Mouse (Mus musculus) heart, embryonic 11.5 days (tissue): Measurements from ENCODE around the gene Ofd1. TPM values are rescaled to one million over a fixed set of nuclear protein-coding genes. Genes with fewer than 3 reads are reported as not detected.

ENCODE experiments used
- ATAC-seq: fragments of 200-750 bp; cut with Nextera tagmentation; replicated peaks from 2 replicates; pipeline ENCODE4 v1.8.0; 2017; ENCODE audit warnings: moderate library complexity; ENCODE audit not compliant: insufficient number of reproducible peaks, low FRiP score, low TSS enrichment
- H3K27ac ChIP-seq: fragments of 300-500 bp; sonication (generic); 2 replicates; pipeline ENCODE4 v1.5.1; 2014; ENCODE audit warnings: mild to moderate bottlenecking, low read depth, low read length
- H3K27me3 ChIP-seq: fragments of 300-500 bp; sonication (generic); 2 replicates; pipeline ENCODE4 v1.6.1; 2014; ENCODE audit warnings: mild to moderate bottlenecking, low read length, mixed read lengths; ENCODE audit not compliant: control insufficient read depth, insufficient read depth
- H3K36me3 ChIP-seq: fragments of 300-500 bp; sonication (generic); 2 replicates; pipeline ENCODE4 v1.6.1; 2014; ENCODE audit warnings: mild to moderate bottlenecking, low read length, moderate library complexity, mixed read lengths; ENCODE audit not compliant: control insufficient read depth, insufficient read depth
- H3K4me1 ChIP-seq: fragments of 300-500 bp; sonication (generic); 2 replicates; pipeline ENCODE4 v1.6.1; 2014; ENCODE audit warnings: low read length; ENCODE audit not compliant: control insufficient read depth, insufficient read depth
- H3K4me2 ChIP-seq: fragments of 300-500 bp; sonication (generic); 2 replicates; pipeline ENCODE4 v1.6.1; 2014; ENCODE audit warnings: mild to moderate bottlenecking, moderate library complexity
- H3K4me3 ChIP-seq: fragments of 300-500 bp; sonication (generic); 2 replicates; pipeline ENCODE4 v1.5.1; 2014; ENCODE audit warnings: low read depth, low read length
- H3K9ac ChIP-seq: fragments of 300-500 bp; sonication (generic); 2 replicates; pipeline ENCODE4 v1.6.1; 2014; ENCODE audit warnings: mild to moderate bottlenecking, low read depth, low read length, moderate library complexity
- H3K9me3 ChIP-seq: fragments of 300-500 bp; sonication (generic); replicated peaks from 2 replicates; pipeline ENCODE4 v1.6.1; 2016; ENCODE audit warnings: low read length; ENCODE audit not compliant: control insufficient read depth
- WGBS: fragments of 180-500 bp; shearing (Covaris S2); extraction: QIAGEN DNeasy Blood & Tissue Kit; methylation state at CpG from one replicate; pipeline ENCODE4 v1.1.7; 2014; ENCODE audit not compliant: insufficient replicate concordance; 5-methylcytosine and 5-hydroxymethylcytosine counted together
- polyA plus RNA-seq: library from polyadenylated mRNA; unstranded; fragments of >200 nt; fragmentation: Nextera tagmentation; extraction: Ambion mirVana; gene quantifications from 2 replicates; pipeline ENCODE4 v1.2.1, GENCODE M21; 2014

Ofd1 gene
- 5.9 and 6.4 TPM in 2 replicates for polyA plus RNA-seq

GRCm38 (mm10) chrX:166440616-166441063 is at the start of gene Ofd1:
Ofd1 (minus strand) TSS chrX:166440704.
- Histone ChIP-seq H3K4me1 (no peaks in the 10 kb centered on the region), H3K9me3 (no peaks in the 10 kb centered on the region), H3K36me3 (no peaks in the 10 kb centered on the region), H3K4me2 (peak within 1 kb of the TSS; percentile 68), H3K27ac (peak within 1 kb of the TSS; percentile 48), H3K9ac (peak within 1 kb of the TSS; percentile 77), H3K27me3 (peaks cover 4% of the 10 kb centered on the region; the same call in 1 of the 2 replicates), H3K4me3 (peak within 1 kb of the TSS; percentile 56)
- WGBS = 10% methylated on average over 44 of the region's 44 CpGs
- ATAC-seq = peak; percentile 99

GRCm38 (mm10) chrX:166479365-166479983 is 39.0 kb upstream of the Ofd1 start, which contains the start of gene Rab9:
Rab9 (minus strand) TSS chrX:166479867.
- Histone ChIP-seq H3K9ac (peak within 1 kb of the TSS; percentile 77), H3K9me3 (no peaks in the 10 kb centered on the region), H3K4me1 (no peaks in the 10 kb centered on the region), H3K4me3 (peak within 1 kb of the TSS; percentile 61), H3K36me3 (no peaks in the 10 kb centered on the region), H3K4me2 (peak within 1 kb of the TSS; percentile 70), H3K27me3 (no peaks in the 10 kb centered on the region), H3K27ac (peak within 1 kb of the TSS; percentile 64; the same call in 1 of the 2 replicates)
- WGBS = 12% methylated on average over 34 of the region's 41 CpGs
- ATAC-seq = peak; percentile 99

GRCm38 (mm10) chrX:166478631-166479364 is 38.3 kb upstream of the Ofd1 start:
- no peaks in the 10 kb centered on the region for H3K36me3 ChIP-seq
- no peaks in the 10 kb centered on the region for H3K27me3 ChIP-seq
- peak overlapping the region; percentile 70 for H3K4me2 ChIP-seq
- H3K4me1 ChIP-seq = no peaks in the 10 kb centered on the region
- H3K4me3 ChIP-seq = peak overlapping the region; percentile 61
- peak overlapping the region; percentile 64; the same call in 1 of the 2 replicates for H3K27ac ChIP-seq
- WGBS = 15% methylated on average over 28 of the region's 28 CpGs
- H3K9me3 ChIP-seq = no peaks in the 10 kb centered on the region
- 0 out of 2 replicates have a peak, but pooled peaks have one; percentile 12 for ATAC-seq
- peak overlapping the region; percentile 77 for H3K9ac ChIP-seq

GRCm38 (mm10) chrX:166477393-166477792 is 36.9 kb upstream of the Ofd1 start:
- WGBS = 80% methylated on average over 6 of the region's 6 CpGs
- no peaks in the 10 kb centered on the region for H3K4me1 ChIP-seq
- H3K27me3 ChIP-seq = no peaks in the 10 kb centered on the region

DNA sequence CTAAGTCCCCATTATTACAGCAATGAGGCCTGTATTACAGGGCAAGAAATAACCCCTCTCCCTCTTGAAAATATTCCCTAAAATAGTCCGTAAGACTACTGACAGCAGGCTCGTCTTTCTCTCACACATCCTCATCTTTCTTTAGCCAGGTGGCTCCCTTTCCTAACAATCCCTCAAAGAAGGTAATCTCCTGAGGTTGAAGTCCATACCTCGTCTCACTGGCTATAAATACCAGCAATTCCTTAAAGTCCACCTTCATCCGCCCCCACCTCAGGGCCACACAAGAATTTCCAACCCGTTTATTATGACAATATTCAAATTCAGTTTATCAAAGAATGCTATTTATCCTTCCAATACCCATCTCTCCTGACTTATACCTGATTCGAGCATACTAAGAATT is 32.1 kb upstream of the Ofd1 start:
- ATAC-seq = no peak
- WGBS = 75% methylated on average over 6 of the region's 6 CpGs
- H3K4me3 ChIP-seq = no peak overlapping the region

More at GRCm38 (mm10) chrX:166477393-166477792, 36.9 kb upstream of the Ofd1 start:
- no peaks in the 10 kb centered on the region for H3K9me3 ChIP-seq
- H3K27ac ChIP-seq = no peak overlapping the region
- H3K4me2 ChIP-seq = no peak overlapping the region
- no peak for ATAC-seq
- H3K4me3 ChIP-seq = no peak overlapping the region
- H3K36me3 ChIP-seq = no peaks in the 10 kb centered on the region
- no peak overlapping the region for H3K9ac ChIP-seq

GRCm38 (mm10) chrX:166468321-166468720 is 27.8 kb upstream of the Ofd1 start:
- 89% methylated on average over 7 of the region's 7 CpGs for WGBS

More for the DNA sequence above, 32.1 kb upstream of the Ofd1 start:
- Histone ChIP-seq H3K27me3 (no peaks in the 10 kb centered on the region), H3K9ac (no peak overlapping the region), H3K9me3 (no peaks in the 10 kb centered on the region), H3K4me2 (no peak overlapping the region), H3K36me3 (no peaks in the 10 kb centered on the region), H3K27ac (no peak overlapping the region), H3K4me1 (no peaks in the 10 kb centered on the region)

GRCm38 (mm10) chrX:166455525-166455924 is 15.0 kb upstream of the Ofd1 start:
- Histone ChIP-seq H3K9ac (no peak overlapping the region), H3K36me3 (no peaks in the 10 kb centered on the region), H3K27me3 (no peaks in the 10 kb centered on the region), H3K27ac (no peak overlapping the region), H3K9me3 (no peaks in the 10 kb centered on the region), H3K4me1 (no peaks in the 10 kb centered on the region), H3K4me2 (no peak overlapping the region), H3K4me3 (no peak overlapping the region)
- 88% methylated on average over 1 of the region's 1 CpGs for WGBS
- ATAC-seq = no peak

More at GRCm38 (mm10) chrX:166468321-166468720, 27.8 kb upstream of the Ofd1 start:
- no peak overlapping the region for H3K4me3 ChIP-seq
- H3K9me3 ChIP-seq = no peaks in the 10 kb centered on the region
- no peak overlapping the region for H3K9ac ChIP-seq
- H3K27ac ChIP-seq = no peak overlapping the region
- no peak overlapping the region for H3K4me2 ChIP-seq
- no peaks in the 10 kb centered on the region for H3K4me1 ChIP-seq
- no peaks in the 10 kb centered on the region for H3K36me3 ChIP-seq
- no peak for ATAC-seq
- no peaks in the 10 kb centered on the region for H3K27me3 ChIP-seq

DNA sequence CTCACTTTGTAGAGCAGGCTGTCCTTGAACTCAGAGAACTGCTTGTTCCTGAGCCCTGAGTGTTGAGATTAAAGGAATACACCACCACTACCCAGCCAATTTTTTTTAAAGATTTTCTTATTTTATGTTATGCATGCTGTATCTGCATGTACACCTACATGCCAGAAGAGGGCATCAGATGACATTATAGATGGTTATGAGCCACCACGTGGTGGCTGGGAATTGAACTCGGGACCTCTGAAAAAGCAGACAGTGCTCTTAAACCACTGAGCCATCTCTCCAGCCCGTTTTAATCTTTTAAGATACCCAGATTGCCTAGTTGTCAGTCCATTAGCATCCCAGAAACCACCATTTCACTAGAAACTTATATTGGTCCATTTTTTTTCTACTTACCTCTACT is 13.8 kb upstream of the Ofd1 start:
- no peak overlapping the region for H3K4me2 ChIP-seq
- H3K9ac ChIP-seq = no peak overlapping the region
- no peaks in the 10 kb centered on the region for H3K36me3 ChIP-seq
- no peaks in the 10 kb centered on the region for H3K4me1 ChIP-seq
- no peak overlapping the region for H3K27ac ChIP-seq
- no peak overlapping the region for H3K4me3 ChIP-seq
- H3K9me3 ChIP-seq = no peaks in the 10 kb centered on the region
- WGBS = 74% methylated on average over 3 of the region's 3 CpGs
- no peaks in the 10 kb centered on the region for H3K27me3 ChIP-seq
- no peak for ATAC-seq
